19 mouse cellular contexts compared by ENCODE assay signal in the genomic region with DNA sequence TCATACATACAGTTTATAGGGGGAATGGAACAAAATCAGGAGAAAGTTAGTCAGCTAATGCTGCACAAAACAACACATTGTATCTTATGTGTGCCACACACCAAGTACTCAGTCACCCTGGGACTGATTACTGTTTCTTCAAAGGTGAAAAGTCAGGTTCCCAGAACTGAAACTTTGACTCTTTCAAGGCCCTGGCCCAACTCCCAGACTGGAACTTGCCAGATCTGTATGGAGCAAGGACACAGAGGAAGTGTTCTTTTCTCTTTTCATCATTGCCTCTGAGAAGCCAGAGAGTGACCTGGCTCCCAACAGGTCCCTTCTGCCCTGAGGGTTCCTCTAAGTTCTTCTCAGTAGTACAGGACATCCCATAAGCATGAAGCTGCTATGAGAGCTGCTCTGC. TPM values are rescaled to one million over a fixed set of nuclear protein-coding genes. Genes with fewer than 3 reads are reported as not detected.
DNase-seq lines count a peak whose midpoint lies in the region; ATAC-seq and TF ChIP-seq lines count a peak whose summit lies in the region.
"Had no signal": no experiment of that assay in that cellular context is flagged by ENCODE, and none has a peak within 500 bp of the region (broad histone marks: within the 10 kb centered on the region; RNA-seq: fewer than 3 reads in every experiment).

No protein-coding gene starts in this region.

- DNase-seq in liver, adult 2 months (ENCODE audit: extremely low read depth, low read depth, low spot score), result peak; percentile 26
- DNase-seq in liver, result no peak
- no peak for DNase-seq in liver, embryonic 14.5 days (ENCODE audit: low read depth in 3 of 3, low spot score in 3 of 3)
- no peak for DNase-seq in thymus, adult 2 months
- DNase-seq: cerebellum, adult 2 months; gastrocnemius, postnatal 25 days; kidney, postnatal 4 days; layer of hippocampus, postnatal 36 days; lung, adult 18-20 months; lung, postnatal 14 days; midbrain, embryonic 14.5 days had no signal

- H3K9ac ChIP-seq in liver, adult 2 months (ENCODE audit: low read depth, low read length), result no peak overlapping the region
- peak overlapping the region; percentile 2; the same call in 1 of the 2 replicates for H3K9ac ChIP-seq in liver, embryonic 14.5 days (replicated peaks)
- no peak overlapping the region for H3K9ac ChIP-seq in hindbrain, embryonic 12.5 days
- H3K9ac ChIP-seq: forebrain, embryonic 15.5 days had no signal

- no peaks in the 10 kb centered on the region for H3K9me3 ChIP-seq in liver, embryonic 14.5 days (ENCODE audit: control insufficient read depth, low read length)
- H3K9me3 ChIP-seq in hindbrain, embryonic 12.5 days (replicated peaks), result no peaks in the 10 kb centered on the region
- H3K9me3 ChIP-seq: embryonic facial prominence, embryonic 10.5 days; forebrain, embryonic 15.5 days; megakaryocyte, embryonic 14.5 days had no signal

- H3K27ac ChIP-seq in liver, adult 2 months (replicated peaks; ENCODE audit: insufficient read depth, low read depth, low read length), result no peak overlapping the region
- peak overlapping the region; percentile 73 for H3K27ac ChIP-seq in liver, embryonic 14.5 days
- H3K27ac ChIP-seq in hindbrain, embryonic 12.5 days, result no peak overlapping the region
- H3K27ac ChIP-seq in thymus, adult 2 months (ENCODE audit: control insufficient read depth, insufficient read depth, low read length), result no peak overlapping the region
- H3K27ac ChIP-seq: embryonic facial prominence, embryonic 10.5 days; forebrain, embryonic 15.5 days had no signal

- H3K27me3 ChIP-seq in liver, adult 2 months (ENCODE audit: control insufficient read depth, insufficient read depth, low read length), result no peaks in the 10 kb centered on the region
- no peaks in the 10 kb centered on the region for H3K27me3 ChIP-seq in liver, embryonic 14.5 days (ENCODE audit: control insufficient read depth, insufficient read depth, low read length)
- H3K27me3 ChIP-seq in hindbrain, embryonic 12.5 days, result no peaks in the 10 kb centered on the region
- H3K27me3 ChIP-seq in thymus, adult 2 months (ENCODE audit: control insufficient read depth, insufficient read depth, low read length), result no peaks in the 10 kb centered on the region
- H3K27me3 ChIP-seq: CH12.LX; forebrain, embryonic 15.5 days; megakaryocyte, embryonic 14.5 days had no signal

- no peak for TF ChIP-seq CTCF in liver, adult 2 months (IDR thresholded peaks at IDR 0.05; ENCODE audit: low read depth, low read length)
- no peak for TF ChIP-seq CTCF in liver, embryonic 14.5 days (IDR thresholded peaks at IDR 0.05; ENCODE audit: low read depth)
- no peak for TF ChIP-seq CTCF in thymus, adult 2 months (IDR thresholded peaks at IDR 0.05; ENCODE audit: borderline replicate concordance, control insufficient read depth, extremely low read depth, insufficient read depth, low read length, poor library complexity)

- ATAC-seq in erythroblast, adult 5-6 weeks (replicated peaks; ENCODE audit: low FRiP score, poor library complexity, severe bottlenecking), result 0 out of 2 replicates have a peak, but pooled peaks have one; percentile 14
- peak; percentile 19; the same call in 1 of the 2 replicates for ATAC-seq in liver, embryonic 14.5 days (ENCODE audit: insufficient read depth)
- no peak for ATAC-seq in hindbrain, embryonic 12.5 days (ENCODE audit: low FRiP score)
- ATAC-seq in inflammation-experienced regulatory T-cells, adult 6 months, result no peak
- ATAC-seq: forebrain, embryonic 15.5 days had no signal

- no peak overlapping the region for H3K4me3 ChIP-seq in liver, adult 2 months (ENCODE audit: insufficient read depth, low read depth, low read length)
- no peak overlapping the region for H3K4me3 ChIP-seq in liver, embryonic 14.5 days (ENCODE audit: insufficient read depth in 1 of 2, low read depth in 2 of 2, low read length in 2 of 2)
- no peak overlapping the region for H3K4me3 ChIP-seq in hindbrain, embryonic 12.5 days
- H3K4me3 ChIP-seq in thymus, adult 2 months (ENCODE audit: control insufficient read depth, insufficient read depth, low read length), result no peak overlapping the region
- H3K4me3 ChIP-seq: embryonic facial prominence, embryonic 10.5 days; forebrain, embryonic 15.5 days; megakaryocyte, embryonic 14.5 days; myocyte had no signal

- no peaks in the 10 kb centered on the region for H3K79me2 ChIP-seq in liver, adult 2 months (ENCODE audit: control insufficient read depth, insufficient read depth, low read length)

- H3K4me1 ChIP-seq in liver, adult 2 months (ENCODE audit: control insufficient read depth, insufficient read depth, low read length), result no peaks in the 10 kb centered on the region
- peaks cover 20 to 23% of the 10 kb centered on the region in 2 experiments for H3K4me1 ChIP-seq in liver, embryonic 14.5 days (replicated peaks; ENCODE audit: control insufficient read depth in 2 of 2, insufficient read depth in 2 of 2, low read length in 1 of 2)
- no peaks in the 10 kb centered on the region for H3K4me1 ChIP-seq in hindbrain, embryonic 12.5 days
- no peaks in the 10 kb centered on the region for H3K4me1 ChIP-seq in thymus, adult 2 months (replicated peaks; ENCODE audit: control insufficient read depth, insufficient read depth, low read length)
- H3K4me1 ChIP-seq: embryonic facial prominence, embryonic 10.5 days; forebrain, embryonic 15.5 days had no signal

- no peak for TF ChIP-seq EP300 in liver, embryonic 14.5 days (IDR thresholded peaks at IDR 0.05; ENCODE audit: low read depth)

- peaks cover 28% of the 10 kb centered on the region for H3K36me3 ChIP-seq in liver, adult 2 months (ENCODE audit: control insufficient read depth, insufficient read depth, low read length)
- peaks cover 50% of the 10 kb centered on the region for H3K36me3 ChIP-seq in liver, embryonic 14.5 days (replicated peaks; ENCODE audit: control insufficient read depth, insufficient read depth, low read depth)
- H3K36me3 ChIP-seq in hindbrain, embryonic 12.5 days, result peaks cover 43% of the 10 kb centered on the region
- peaks cover 42% of the 10 kb centered on the region for H3K36me3 ChIP-seq in thymus, adult 2 months (ENCODE audit: control insufficient read depth, insufficient read depth, low read length)

- TF ChIP-seq POLR2A in liver, adult 2 months (IDR thresholded peaks at IDR 0.05; ENCODE audit: extremely low read depth, insufficient read depth, low read length), result no peak
- TF ChIP-seq POLR2A in thymus, adult 2 months (IDR thresholded peaks at IDR 0.05; ENCODE audit: control insufficient read depth, extremely low read depth, insufficient read depth, low read length, poor library complexity), result no peak

- no peak overlapping the region for H3K4me2 ChIP-seq in liver, embryonic 14.5 days (ENCODE audit: low read depth)
- H3K4me2 ChIP-seq in hindbrain, embryonic 12.5 days (replicated peaks), result no peak overlapping the region
- H3K4me2 ChIP-seq: forebrain, embryonic 15.5 days had no signal

RNA-seq across cellular contexts. Expression of a gene that starts 10.2 kb away (rescaled TPM):
- 3.2 and 4.3 TPM in 2 replicates for total RNA-seq in liver, adult 2 months (2014; rRNA removed)
- polyA plus RNA-seq in liver, adult 2 months (2012; rRNA removed), result 0.98 and 1.0 TPM in 2 replicates
- 5.4 and 7.7 TPM in 2 replicates for total RNA-seq in erythroblast, adult 5-6 weeks (2015; ENCODE audit: low replicate concordance)
- 6.8 and 15.5 TPM in 2 replicates for total RNA-seq in erythroblast, adult 5-6 weeks (2017; ENCODE audit: low replicate concordance)
- 2.8 and 4.8 TPM in 2 replicates for polyA plus RNA-seq in liver, embryonic 14.5 days (2012; rRNA removed)
- 12.7 and 15.5 TPM in 2 replicates for polyA plus RNA-seq in liver, embryonic 14.5 days (2014; fragmentation: Nextera tagmentation; extraction: Ambion mirVana)
- polyA plus RNA-seq in hindbrain, embryonic 12.5 days (2016; fragmentation: Nextera tagmentation; extraction: Ambion mirVana), result 50.4 and 53.0 TPM in 2 replicates
- polyA plus RNA-seq in thymus, adult 2 months (2012; rRNA removed), result 3.4 and 3.5 TPM in 2 replicates
- 10 to 100 TPM; 23.7 to 26.1 (median 24.9) TPM for polyA plus RNA-seq in inflammation-experienced regulatory T-cells, adult 6 months (2017; shearing (Covaris generic))

RNA-seq across cellular contexts. Expression of a gene that starts 58.3 kb away (rescaled TPM):
- total RNA-seq in liver, adult 2 months (2014; rRNA removed), result 8.8 and 13.5 TPM in 2 replicates
- 0.40 and 0.57 TPM in 2 replicates for polyA plus RNA-seq in liver, adult 2 months (2012; rRNA removed)
- 9.0 TPM in 2 replicates for total RNA-seq in erythroblast, adult 5-6 weeks (2015; ENCODE audit: low replicate concordance)
- 19.9 and 32.3 TPM in 2 replicates for total RNA-seq in erythroblast, adult 5-6 weeks (2017; ENCODE audit: low replicate concordance)
- 0.83 and 1.5 TPM in 2 replicates for polyA plus RNA-seq in liver, embryonic 14.5 days (2012; rRNA removed)
- polyA plus RNA-seq in liver, embryonic 14.5 days (2014; fragmentation: Nextera tagmentation; extraction: Ambion mirVana), result 3.5 TPM in 2 replicates
- polyA plus RNA-seq in hindbrain, embryonic 12.5 days (2016; fragmentation: Nextera tagmentation; extraction: Ambion mirVana), result 16.2 and 16.8 TPM in 2 replicates
- polyA plus RNA-seq in thymus, adult 2 months (2012; rRNA removed), result 0.92 and 0.96 TPM in 2 replicates
- 10 to 100 TPM; 28.6 to 34.0 (median 33.0) TPM for polyA plus RNA-seq in inflammation-experienced regulatory T-cells, adult 6 months (2017; shearing (Covaris generic))

Comparison
In these comparisons a context has a peak if more than half of its experiments do, and no peak if none do; other contexts are left out.
1. ATAC-seq: peak in erythroblast, adult 5-6 weeks (single experiment) and liver, embryonic 14.5 days (single experiment); none in hindbrain, embryonic 12.5 days (single experiment) and inflammation-experienced regulatory T-cells, adult 6 months (single experiment).